In the genomic region with DNA sequence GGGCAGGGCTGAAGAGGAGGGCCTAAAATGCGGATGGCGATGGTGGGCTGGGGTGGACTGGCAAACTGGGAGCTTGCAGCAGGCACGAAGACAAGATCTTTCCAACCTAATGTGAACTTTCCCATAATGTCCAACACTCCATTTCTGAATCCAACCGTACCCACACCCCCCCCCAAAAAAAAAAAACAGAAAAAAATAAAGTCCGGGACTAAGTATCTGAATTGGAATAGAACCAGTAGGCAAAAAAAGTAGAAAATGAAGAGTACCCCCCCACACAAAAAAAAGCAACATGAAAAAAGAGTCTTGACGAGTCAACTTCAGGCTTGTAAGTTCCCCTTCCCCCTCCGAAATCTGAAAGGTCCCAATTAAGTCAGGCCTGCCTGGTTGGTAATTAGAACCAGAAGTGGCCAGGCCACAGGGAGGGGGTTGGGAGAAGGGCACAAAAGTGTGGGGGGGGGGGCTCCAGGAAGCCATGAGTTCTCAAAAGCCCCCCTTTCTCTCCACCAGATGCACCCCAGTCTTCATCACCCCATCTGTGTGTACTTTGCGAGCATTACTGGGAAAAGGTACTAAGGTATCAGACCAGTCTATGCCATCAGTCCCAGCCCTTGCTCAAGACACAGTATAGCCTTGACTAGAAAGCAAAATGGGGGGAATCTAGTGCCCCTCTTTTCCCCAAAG, we compare ENCODE assay signal across 9 mouse cellular contexts. TPM values are rescaled to one million over a fixed set of nuclear protein-coding genes. Genes with fewer than 3 reads are reported as not detected.
DNase-seq lines count a peak whose midpoint lies in the region; ATAC-seq and TF ChIP-seq lines count a peak whose summit lies in the region.
"Had no signal": no experiment of that assay in that cellular context is flagged by ENCODE, and none has a peak within 500 bp of the region (broad histone marks: within the 10 kb centered on the region; RNA-seq: fewer than 3 reads in every experiment).

No protein-coding gene starts in this region.

- H3K27ac ChIP-seq in heart, embryonic 10.5 days, result peak overlapping the region; percentile 90
- peak overlapping the region; percentile 22; the same call in 1 of the 2 replicates for H3K27ac ChIP-seq in forebrain, embryonic 13.5 days
- 0 out of 2 replicates have a peak overlapping the region, but pooled peaks have one; percentile 80 for H3K27ac ChIP-seq in liver, embryonic 15.5 days (replicated peaks)

- H3K4me1 ChIP-seq in heart, embryonic 10.5 days, result peaks cover 77% of the 10 kb centered on the region
- peaks cover 73% of the 10 kb centered on the region for H3K4me1 ChIP-seq in E14TG2a.4 (replicated peaks; ENCODE audit: low read depth, low read length)
- H3K4me1 ChIP-seq in forebrain, embryonic 13.5 days, result peaks cover 53% of the 10 kb centered on the region
- H3K4me1 ChIP-seq in liver, embryonic 15.5 days (replicated peaks), result peaks cover 39% of the 10 kb centered on the region

- peak overlapping the region; percentile 73 for H3K4me3 ChIP-seq in heart, embryonic 10.5 days
- peak overlapping the region; percentile 94 for H3K4me3 ChIP-seq in E14TG2a.4 (replicated peaks; ENCODE audit: low read length)
- peak overlapping the region; percentile 57 for H3K4me3 ChIP-seq in forebrain, embryonic 13.5 days
- peak overlapping the region; percentile 56 for H3K4me3 ChIP-seq in liver, embryonic 15.5 days (replicated peaks)

- WGBS in heart, embryonic 10.5 days, result 5% methylated on average over 8 of the region's 8 CpGs
- 1% methylated on average over 8 of the region's 8 CpGs for WGBS in forebrain, embryonic 13.5 days
- WGBS in liver, embryonic 15.5 days (ENCODE audit: insufficient replicate concordance), result 10% methylated on average over 8 of the region's 8 CpGs

- H3K9me3 ChIP-seq in heart, embryonic 10.5 days, result no peaks in the 10 kb centered on the region
- no peaks in the 10 kb centered on the region for H3K9me3 ChIP-seq in E14TG2a.4 (ENCODE audit: low read length)
- no peaks in the 10 kb centered on the region for H3K9me3 ChIP-seq in forebrain, embryonic 13.5 days (replicated peaks)
- no peaks in the 10 kb centered on the region for H3K9me3 ChIP-seq in liver, embryonic 15.5 days (replicated peaks)

- H3K27me3 ChIP-seq in heart, embryonic 10.5 days (ENCODE audit: insufficient read depth, poor library complexity, severe bottlenecking), result peaks cover 78% of the 10 kb centered on the region
- no peaks in the 10 kb centered on the region for H3K27me3 ChIP-seq in E14TG2a.4 (ENCODE audit: insufficient read depth, low read length)
- peaks cover 65% of the 10 kb centered on the region for H3K27me3 ChIP-seq in forebrain, embryonic 13.5 days
- peaks cover 98% of the 10 kb centered on the region for H3K27me3 ChIP-seq in liver, embryonic 15.5 days
- H3K27me3 ChIP-seq: Patski had no signal

- no peak for DNase-seq in heart, embryonic 10.5 days (ENCODE audit: low spot score)
- no peak for DNase-seq in heart, adult 8-10 months (ENCODE audit: low spot score)
- no peak for DNase-seq in ovary, postnatal 10 days (ENCODE audit: low spot score)
- DNase-seq in retina, postnatal 1 day, result no peak
- DNase-seq in layer of hippocampus, postnatal 25 days (ENCODE audit: extremely low spot score in 1 of 2, low spot score in 1 of 2), result no peak

- no peak for TF ChIP-seq CTCF in E14TG2a.4 (conservative IDR thresholded peaks at IDR 0.05; ENCODE audit: low read length)

- 0 out of 2 replicates have a peak, but pooled peaks cover 4% of the 10 kb centered on the region for H3K36me3 ChIP-seq in heart, embryonic 10.5 days
- peaks cover 12% of the 10 kb centered on the region; the same call in 1 of the 2 replicates for H3K36me3 ChIP-seq in E14TG2a.4 (ENCODE audit: insufficient read depth, low read length)
- H3K36me3 ChIP-seq in forebrain, embryonic 13.5 days (ENCODE audit: poor library complexity, severe bottlenecking), result no peaks in the 10 kb centered on the region
- H3K36me3 ChIP-seq in liver, embryonic 15.5 days (replicated peaks), result no peaks in the 10 kb centered on the region

- peak overlapping the region; percentile 69 for H3K9ac ChIP-seq in forebrain, embryonic 13.5 days
- H3K9ac ChIP-seq in liver, embryonic 15.5 days, result 0 out of 2 replicates have a peak overlapping the region, but pooled peaks have one; percentile 25

- no peak for ATAC-seq in forebrain, embryonic 13.5 days
- no peak for ATAC-seq in liver, embryonic 15.5 days (ENCODE audit: insufficient read depth)

- peak overlapping the region; percentile 97 for H3K4me2 ChIP-seq in forebrain, embryonic 13.5 days
- peak overlapping the region; percentile 74 for H3K4me2 ChIP-seq in liver, embryonic 15.5 days

RNA-seq across cellular contexts. Expression of a gene that starts 9.0 kb away (rescaled TPM):
- 11.3 and 17.3 TPM in 2 replicates for polyA plus RNA-seq in heart, embryonic 10.5 days (2016; fragmentation: Nextera tagmentation; extraction: Ambion mirVana)
- 10 to 100 TPM; 15.3 to 20.6 (median 17.3) TPM for total RNA-seq in heart, adult 8-10 months (2022)
- polyA plus RNA-seq in forebrain, embryonic 13.5 days (2015; fragmentation: Nextera tagmentation; extraction: Ambion mirVana), result 3.2 and 4.2 TPM in 2 replicates
- 2.8 and 3.0 TPM in 2 replicates for polyA plus RNA-seq in liver, embryonic 15.5 days (2015; fragmentation: Nextera tagmentation; extraction: Ambion mirVana)
- total RNA-seq in layer of hippocampus, postnatal 25 days (2021), result 10 to 100 TPM; 13.1 to 13.6 TPM

RNA-seq across cellular contexts. Expression of a gene that starts 16.5 kb away (rescaled TPM):
- 0.22 and 1.5 TPM in 2 replicates for polyA plus RNA-seq in heart, embryonic 10.5 days (2016; fragmentation: Nextera tagmentation; extraction: Ambion mirVana)
- 1 to 10 TPM in 2 of 4 experiments, under 1 TPM in 2; 0.82 to 3.2 (median 1.5) TPM for total RNA-seq in heart, adult 8-10 months (2022)
- 0.32 and 0.48 TPM in 2 replicates for polyA plus RNA-seq in forebrain, embryonic 13.5 days (2015; fragmentation: Nextera tagmentation; extraction: Ambion mirVana)
- polyA plus RNA-seq in liver, embryonic 15.5 days (2015; fragmentation: Nextera tagmentation; extraction: Ambion mirVana), result 6.4 and 6.6 TPM in 2 replicates
- 1 to 10 TPM; 2.0 to 2.3 TPM for total RNA-seq in layer of hippocampus, postnatal 25 days (2021)

RNA-seq across cellular contexts. Expression of a gene that starts 22.1 kb away (rescaled TPM):
- 0.23 TPM in 1 of 2 replicates, not detected in the other for polyA plus RNA-seq in heart, embryonic 10.5 days (2016; fragmentation: Nextera tagmentation; extraction: Ambion mirVana)
- not detected for total RNA-seq in heart, adult 8-10 months (2022)
- 0.09 TPM in 1 of 2 replicates, not detected in the other for polyA plus RNA-seq in forebrain, embryonic 13.5 days (2015; fragmentation: Nextera tagmentation; extraction: Ambion mirVana)
- not detected in 2 replicates for polyA plus RNA-seq in liver, embryonic 15.5 days (2015; fragmentation: Nextera tagmentation; extraction: Ambion mirVana)
- total RNA-seq in layer of hippocampus, postnatal 25 days (2021), result not detected

RNA-seq across cellular contexts. Expression of a gene that starts 31.0 kb away (rescaled TPM):
- 55.7 and 63.4 TPM in 2 replicates for polyA plus RNA-seq in heart, embryonic 10.5 days (2016; fragmentation: Nextera tagmentation; extraction: Ambion mirVana)
- 10 to 100 TPM; 17.4 to 20.8 (median 18.7) TPM for total RNA-seq in heart, adult 8-10 months (2022)
- polyA plus RNA-seq in forebrain, embryonic 13.5 days (2015; fragmentation: Nextera tagmentation; extraction: Ambion mirVana), result 46.7 and 48.9 TPM in 2 replicates
- 24.9 and 25.6 TPM in 2 replicates for polyA plus RNA-seq in liver, embryonic 15.5 days (2015; fragmentation: Nextera tagmentation; extraction: Ambion mirVana)
- 10 to 100 TPM; 39.0 to 39.6 TPM for total RNA-seq in layer of hippocampus, postnatal 25 days (2021)

RNA-seq across cellular contexts. Expression of a gene that starts 43.7 kb away (rescaled TPM):
- 36.1 and 41.0 TPM in 2 replicates for polyA plus RNA-seq in heart, embryonic 10.5 days (2016; fragmentation: Nextera tagmentation; extraction: Ambion mirVana)
- total RNA-seq in heart, adult 8-10 months (2022), result 10 to 100 TPM; 14.2 to 18.9 (median 16.2) TPM
- 42.7 and 46.4 TPM in 2 replicates for polyA plus RNA-seq in forebrain, embryonic 13.5 days (2015; fragmentation: Nextera tagmentation; extraction: Ambion mirVana)
- 40.5 and 56.5 TPM in 2 replicates for polyA plus RNA-seq in liver, embryonic 15.5 days (2015; fragmentation: Nextera tagmentation; extraction: Ambion mirVana)
- 10 to 100 TPM; 32.5 to 38.4 TPM for total RNA-seq in layer of hippocampus, postnatal 25 days (2021)

Comparison
In these comparisons a context has a peak if more than half of its experiments do, and no peak if none do; other contexts are left out.
1. H3K27ac ChIP-seq: peak in every context shown above with its lines; median percentile 90 in heart, embryonic 10.5 days; 80 in liver, embryonic 15.5 days; 22 in forebrain, embryonic 13.5 days.